19 mouse cellular contexts compared by ENCODE assay signal in genomic region chr11:76121086-76121485, GRCm38 (mm10). TPM values are rescaled to one million over a fixed set of nuclear protein-coding genes. Genes with fewer than 3 reads are reported as not detected.
A peak's percentile ranks its signal among the peaks of the same experiment; 100 is the strongest.
DNase-seq lines count a peak whose midpoint lies in the region; ATAC-seq and TF ChIP-seq lines count a peak whose summit lies in the region.
"Had no signal": no experiment of that assay in that cellular context is flagged by ENCODE, and none has a peak within 500 bp of the region (broad histone marks: within the 10 kb centered on the region; RNA-seq: fewer than 3 reads in every experiment).

No protein-coding gene starts in this region.

- no peak for DNase-seq in embryonic facial prominence, embryonic 10.5 days (ENCODE audit: low spot score)
- peak; percentile 46 for DNase-seq in kidney, adult 18-20 months
- DNase-seq in kidney, postnatal 4 days = no peak
- no peak for DNase-seq in stomach, postnatal 0 days (ENCODE audit: low spot score)
- peak; percentile 30 for DNase-seq in yolk sac, embryonic 10.5 days (ENCODE audit: low spot score)
- DNase-seq in forebrain, embryonic 11.5 days (ENCODE audit: low spot score) = no peak
- DNase-seq: adrenal gland, postnatal 10 days; cerebellum, adult 11 months; cerebellum, postnatal 25 days; midbrain, embryonic 14.5 days; spleen, adult 18-20 months; thymus, adult 18-20 months had no signal

- no peak for TF ChIP-seq EP300 in stomach, postnatal 0 days (optimal IDR thresholded peaks at IDR 0.05)

- no peaks in the 10 kb centered on the region for H3K9me3 ChIP-seq in embryonic facial prominence, embryonic 12.5 days
- H3K9me3 ChIP-seq in embryonic facial prominence, embryonic 10.5 days = no peaks in the 10 kb centered on the region
- H3K9me3 ChIP-seq in stomach, embryonic 16.5 days (replicated peaks; ENCODE audit: control insufficient read depth, low read length) = no peaks in the 10 kb centered on the region
- no peaks in the 10 kb centered on the region for H3K9me3 ChIP-seq in stomach, postnatal 0 days (ENCODE audit: control insufficient read depth, low read length)
- H3K9me3 ChIP-seq in forebrain, embryonic 11.5 days (ENCODE audit: control insufficient read depth, low read length) = no peaks in the 10 kb centered on the region
- H3K9me3 ChIP-seq: heart, embryonic 12.5 days; hindbrain, embryonic 15.5 days had no signal

- peaks cover 34% of the 10 kb centered on the region for H3K4me1 ChIP-seq in embryonic facial prominence, embryonic 12.5 days
- peaks cover 30% of the 10 kb centered on the region for H3K4me1 ChIP-seq in embryonic facial prominence, embryonic 10.5 days
- H3K4me1 ChIP-seq in stomach, embryonic 16.5 days (ENCODE audit: control insufficient read depth, insufficient read depth, low read length) = peaks cover 26% of the 10 kb centered on the region
- no peaks in the 10 kb centered on the region for H3K4me1 ChIP-seq in stomach, postnatal 0 days (replicated peaks; ENCODE audit: control insufficient read depth, insufficient read depth)
- no peaks in the 10 kb centered on the region for H3K4me1 ChIP-seq in forebrain, embryonic 11.5 days (replicated peaks; ENCODE audit: control insufficient read depth, insufficient read depth, low read length)
- H3K4me1 ChIP-seq: hindbrain, embryonic 15.5 days had no signal

- no peaks in the 10 kb centered on the region for H3K27me3 ChIP-seq in embryonic facial prominence, embryonic 12.5 days
- H3K27me3 ChIP-seq in embryonic facial prominence, embryonic 10.5 days (replicated peaks; ENCODE audit: low read depth, poor library complexity, severe bottlenecking) = no peaks in the 10 kb centered on the region
- H3K27me3 ChIP-seq in stomach, embryonic 16.5 days (ENCODE audit: control insufficient read depth, insufficient read depth, low read length) = no peaks in the 10 kb centered on the region
- no peaks in the 10 kb centered on the region for H3K27me3 ChIP-seq in stomach, postnatal 0 days (ENCODE audit: control insufficient read depth, insufficient read depth, low read length)
- H3K27me3 ChIP-seq in forebrain, embryonic 11.5 days (ENCODE audit: control insufficient read depth, insufficient read depth, low read length) = no peaks in the 10 kb centered on the region
- H3K27me3 ChIP-seq: heart, embryonic 12.5 days; hindbrain, embryonic 15.5 days; Patski had no signal

- H3K27ac ChIP-seq in embryonic facial prominence, embryonic 12.5 days = peak overlapping the region; percentile 24; the same call in 1 of the 2 replicates
- no peak overlapping the region for H3K27ac ChIP-seq in embryonic facial prominence, embryonic 10.5 days (replicated peaks)
- H3K27ac ChIP-seq in stomach, embryonic 16.5 days (ENCODE audit: low read length) = peak overlapping the region; percentile 29; the same call in 1 of the 2 replicates
- no peak overlapping the region for H3K27ac ChIP-seq in stomach, postnatal 0 days (replicated peaks)
- no peak overlapping the region for H3K27ac ChIP-seq in forebrain, embryonic 11.5 days (ENCODE audit: low read depth, low read length)
- H3K27ac ChIP-seq: hindbrain, embryonic 15.5 days had no signal

- WGBS in embryonic facial prominence, embryonic 12.5 days = 77% methylated on average over 4 of the region's 4 CpGs
- WGBS in embryonic facial prominence, embryonic 10.5 days = 86% methylated on average over 4 of the region's 4 CpGs
- WGBS in stomach, embryonic 16.5 days = 67% methylated on average over 4 of the region's 4 CpGs
- WGBS in stomach, postnatal 0 days = 66% methylated on average over 4 of the region's 4 CpGs
- 90% methylated on average over 4 of the region's 4 CpGs for WGBS in forebrain, embryonic 11.5 days

- H3K9ac ChIP-seq in embryonic facial prominence, embryonic 12.5 days = no peak overlapping the region
- no peak overlapping the region for H3K9ac ChIP-seq in stomach, embryonic 16.5 days (ENCODE audit: low read length)
- no peak overlapping the region for H3K9ac ChIP-seq in stomach, postnatal 0 days (ENCODE audit: low read length)
- H3K9ac ChIP-seq in forebrain, embryonic 11.5 days (ENCODE audit: low read length) = no peak overlapping the region
- H3K9ac ChIP-seq: heart, embryonic 12.5 days; hindbrain, embryonic 15.5 days had no signal

- no peak for TF ChIP-seq CTCF in stomach, postnatal 0 days (IDR thresholded peaks at IDR 0.05; ENCODE audit: low read depth)

- H3K4me3 ChIP-seq in embryonic facial prominence, embryonic 12.5 days = no peak overlapping the region
- H3K4me3 ChIP-seq in embryonic facial prominence, embryonic 10.5 days = no peak overlapping the region
- no peak overlapping the region for H3K4me3 ChIP-seq in stomach, embryonic 16.5 days (replicated peaks; ENCODE audit: low read length)
- H3K4me3 ChIP-seq in stomach, postnatal 0 days (ENCODE audit: low read depth, low read length) = no peak overlapping the region
- no peak overlapping the region for H3K4me3 ChIP-seq in forebrain, embryonic 11.5 days (ENCODE audit: low read depth, low read length)
- H3K4me3 ChIP-seq: heart, embryonic 12.5 days; hindbrain, embryonic 15.5 days; myocyte had no signal

- ATAC-seq in embryonic facial prominence, embryonic 12.5 days (ENCODE audit: insufficient number of reproducible peaks, insufficient read depth, low FRiP score, low TSS enrichment) = no peak
- ATAC-seq in stomach, embryonic 16.5 days (ENCODE audit: insufficient read depth, low FRiP score) = no peak
- ATAC-seq in stomach, postnatal 0 days (ENCODE audit: low FRiP score, low TSS enrichment) = no peak
- ATAC-seq in forebrain, embryonic 11.5 days (replicated peaks; ENCODE audit: low FRiP score) = no peak
- ATAC-seq: forebrain, embryonic 16.5 days; Patski had no signal

- no peak overlapping the region for H3K4me2 ChIP-seq in embryonic facial prominence, embryonic 12.5 days (replicated peaks)
- H3K4me2 ChIP-seq in stomach, embryonic 16.5 days (ENCODE audit: low read depth, low read length) = no peak overlapping the region
- H3K4me2 ChIP-seq in stomach, postnatal 0 days (replicated peaks; ENCODE audit: low read depth) = no peak overlapping the region
- H3K4me2 ChIP-seq in forebrain, embryonic 11.5 days (ENCODE audit: low read depth, low read length, severe bottlenecking) = no peak overlapping the region
- H3K4me2 ChIP-seq: heart, embryonic 12.5 days; hindbrain, embryonic 15.5 days had no signal

- peaks cover 13% of the 10 kb centered on the region; the same call in 1 of the 2 replicates for H3K36me3 ChIP-seq in embryonic facial prominence, embryonic 12.5 days
- peaks cover 36% of the 10 kb centered on the region for H3K36me3 ChIP-seq in embryonic facial prominence, embryonic 10.5 days (replicated peaks)
- H3K36me3 ChIP-seq in stomach, embryonic 16.5 days (ENCODE audit: control insufficient read depth, insufficient read depth, low read length) = 0 out of 2 replicates have a peak, but pooled peaks cover 10% of the 10 kb centered on the region
- peaks cover 7% of the 10 kb centered on the region; the same call in 1 of the 2 replicates for H3K36me3 ChIP-seq in stomach, postnatal 0 days (ENCODE audit: control insufficient read depth, insufficient read depth, low read length)
- H3K36me3 ChIP-seq in forebrain, embryonic 11.5 days (ENCODE audit: control insufficient read depth, insufficient read depth, low read length) = no peaks in the 10 kb centered on the region; the same call in 1 of the 2 replicates

RNA-seq across cellular contexts. Expression of gene Vps53, which starts 58.4 kb away (rescaled TPM):
- 44.1 and 45.9 TPM in 2 replicates for polyA plus RNA-seq in embryonic facial prominence, embryonic 12.5 days (2016; fragmentation: Nextera tagmentation; extraction: Ambion mirVana)
- polyA plus RNA-seq in embryonic facial prominence, embryonic 10.5 days (2016; fragmentation: Nextera tagmentation; extraction: Ambion mirVana) = 37.5 and 39.8 TPM in 2 replicates
- polyA plus RNA-seq in stomach, embryonic 16.5 days (2015; fragmentation: Nextera tagmentation; extraction: Ambion mirVana) = 48.5 and 55.5 TPM in 2 replicates
- polyA plus RNA-seq in stomach, postnatal 0 days (2015; fragmentation: Nextera tagmentation; extraction: Ambion mirVana) = 42.9 and 43.8 TPM in 2 replicates
- 41.5 and 43.6 TPM in 2 replicates for polyA plus RNA-seq in forebrain, embryonic 11.5 days (2014; fragmentation: Nextera tagmentation; extraction: Ambion mirVana)

RNA-seq across cellular contexts. Expression of gene Fam57a, which starts 58.4 kb away (rescaled TPM):
- 26.8 and 27.5 TPM in 2 replicates for polyA plus RNA-seq in embryonic facial prominence, embryonic 12.5 days (2016; fragmentation: Nextera tagmentation; extraction: Ambion mirVana)
- polyA plus RNA-seq in embryonic facial prominence, embryonic 10.5 days (2016; fragmentation: Nextera tagmentation; extraction: Ambion mirVana) = 35.0 and 35.1 TPM in 2 replicates
- 173 and 315 TPM in 2 replicates for polyA plus RNA-seq in stomach, embryonic 16.5 days (2015; fragmentation: Nextera tagmentation; extraction: Ambion mirVana)
- polyA plus RNA-seq in stomach, postnatal 0 days (2015; fragmentation: Nextera tagmentation; extraction: Ambion mirVana) = 328 and 372 TPM in 2 replicates
- 34.6 and 35.1 TPM in 2 replicates for polyA plus RNA-seq in forebrain, embryonic 11.5 days (2014; fragmentation: Nextera tagmentation; extraction: Ambion mirVana)

Comparison
In these comparisons a context has a peak if more than half of its experiments do, and no peak if none do; other contexts are left out.
1. H3K27ac ChIP-seq: peak in embryonic facial prominence, embryonic 12.5 days (single experiment) and stomach, embryonic 16.5 days (single experiment); none in embryonic facial prominence, embryonic 10.5 days (single experiment), stomach, postnatal 0 days (single experiment) and forebrain, embryonic 11.5 days (single experiment).
2. DNase-seq: peak in kidney, adult 18-20 months (single experiment) and yolk sac, embryonic 10.5 days (single experiment); none in embryonic facial prominence, embryonic 10.5 days (single experiment), kidney, postnatal 4 days (0 of 2), stomach, postnatal 0 days (single experiment) and forebrain, embryonic 11.5 days (single experiment).